Mouse (Mus musculus): ENCODE data around the gene Celf6. TPM values are rescaled to one million over a fixed set of nuclear protein-coding genes. Genes with fewer than 3 reads are reported as not detected.

The Celf6 gene
- polyA plus RNA-seq (2014; fragmentation: Illumina TruSeq; extraction: RNeasy Lipid Tissue Mini Kit (QIAGEN cat#74804); ENCODE audit: low read depth, low replicate concordance) = not detected

DNA sequence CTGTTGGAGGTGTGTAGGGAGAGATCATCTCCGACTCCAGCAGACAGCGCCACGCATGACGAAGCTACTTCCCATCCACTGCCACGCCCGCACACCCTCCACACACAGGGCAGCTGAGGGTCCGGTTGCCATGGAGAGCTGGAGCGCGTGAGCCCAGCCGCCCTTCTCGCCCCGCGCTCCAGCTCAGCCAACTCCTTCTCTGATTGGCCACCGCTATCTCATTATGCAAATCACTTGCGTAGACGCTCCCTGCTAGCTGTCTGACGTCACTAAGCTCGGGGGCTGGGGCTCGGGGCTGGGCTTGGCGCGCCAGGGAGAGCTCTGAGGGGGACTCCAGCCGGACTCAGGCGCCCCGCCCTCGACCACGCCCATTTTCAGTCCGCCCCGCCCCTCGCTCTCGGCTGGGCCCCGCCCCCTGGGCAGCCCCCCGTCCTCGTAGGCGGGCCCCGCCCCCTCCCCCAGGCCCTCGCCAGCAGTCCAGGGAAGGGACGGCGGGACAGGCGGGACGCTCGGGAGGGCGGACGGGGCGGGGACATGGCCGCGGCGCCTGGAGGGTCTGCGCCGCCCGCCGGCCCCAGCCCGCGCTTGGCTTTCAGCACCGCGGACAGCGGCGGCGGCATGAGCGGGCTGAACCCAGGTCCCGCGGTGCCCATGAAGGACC is at the start of gene Celf6:
Celf6 (plus strand) TSS at position 74 of the 661 bp plus-strand sequence.

DNA sequence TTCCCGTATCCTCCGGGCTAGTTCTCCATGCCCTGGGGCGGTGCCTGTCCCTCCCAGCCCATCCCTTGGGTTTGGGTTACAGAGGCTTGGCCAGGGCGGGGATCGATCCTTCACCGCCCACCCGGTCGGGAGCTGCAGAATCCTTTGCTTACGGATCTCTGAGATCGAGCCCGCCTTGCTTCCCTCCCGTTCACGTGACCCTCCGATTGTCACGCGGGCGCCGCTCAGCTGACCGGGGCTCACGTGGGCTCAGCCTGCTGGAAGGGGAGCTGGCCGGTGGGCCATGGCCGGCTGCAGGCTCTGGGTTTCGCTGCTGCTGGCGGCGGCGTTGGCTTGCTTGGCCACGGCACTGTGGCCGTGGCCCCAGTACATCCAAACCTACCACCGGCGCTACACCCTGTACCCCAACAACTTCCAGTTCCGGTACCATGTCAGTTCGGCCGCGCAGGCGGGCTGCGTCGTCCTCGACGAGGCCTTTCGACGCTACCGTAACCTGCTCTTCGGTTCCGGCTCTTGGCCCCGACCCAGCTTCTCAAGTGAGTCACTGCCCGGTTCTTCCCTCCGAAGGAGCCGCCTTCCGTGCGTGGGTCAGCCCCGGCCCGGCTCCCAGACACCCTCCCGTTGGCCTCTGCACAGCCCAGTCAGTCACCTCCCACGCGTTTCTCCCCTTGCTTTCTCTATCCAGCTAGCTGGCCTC is 38.1 kb upstream of the Celf6 start, which contains the start of the genes Hexa and Tmem202:
Hexa (plus strand) TSS at position 100 of the 697 bp plus-strand sequence.
Tmem202 (minus strand) TSS at position 407 of the 697 bp plus-strand sequence.

DNA sequence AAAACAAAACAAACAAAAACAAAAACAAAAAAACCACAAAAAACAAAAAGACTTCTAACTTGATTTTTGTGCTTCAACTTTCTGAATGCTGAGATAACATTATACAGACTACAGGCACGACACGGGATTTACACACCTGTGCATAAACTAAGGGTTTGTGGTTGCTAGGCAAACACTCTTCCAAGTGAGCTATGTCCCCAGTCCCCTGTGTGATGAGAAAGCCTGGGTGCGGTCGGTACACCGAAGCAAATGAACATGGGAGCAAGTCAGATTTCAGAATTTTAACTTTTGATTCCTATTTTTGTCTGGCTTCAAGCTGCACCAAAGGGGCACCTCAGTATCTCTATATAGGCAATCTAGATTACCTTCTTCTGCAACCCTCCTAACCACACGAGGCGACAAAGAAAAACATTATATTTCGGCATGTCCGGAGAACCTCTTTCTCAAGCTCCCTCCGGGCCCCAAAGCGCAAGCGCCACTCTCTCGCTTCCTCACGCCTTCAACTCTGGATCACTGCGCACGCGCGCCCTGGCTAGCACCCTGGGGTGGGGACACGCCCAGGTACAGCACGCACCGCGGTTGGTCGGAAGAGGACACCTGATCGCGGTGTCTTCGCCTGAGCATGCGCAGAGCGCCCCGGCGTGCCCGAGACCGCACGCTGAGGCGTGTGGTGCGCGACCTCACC is 39.0 kb downstream of the Celf6 start, which contains the start of gene Parp6:
Parp6 (plus strand) TSS at position 663 of the 685 bp plus-strand sequence.

DNA sequence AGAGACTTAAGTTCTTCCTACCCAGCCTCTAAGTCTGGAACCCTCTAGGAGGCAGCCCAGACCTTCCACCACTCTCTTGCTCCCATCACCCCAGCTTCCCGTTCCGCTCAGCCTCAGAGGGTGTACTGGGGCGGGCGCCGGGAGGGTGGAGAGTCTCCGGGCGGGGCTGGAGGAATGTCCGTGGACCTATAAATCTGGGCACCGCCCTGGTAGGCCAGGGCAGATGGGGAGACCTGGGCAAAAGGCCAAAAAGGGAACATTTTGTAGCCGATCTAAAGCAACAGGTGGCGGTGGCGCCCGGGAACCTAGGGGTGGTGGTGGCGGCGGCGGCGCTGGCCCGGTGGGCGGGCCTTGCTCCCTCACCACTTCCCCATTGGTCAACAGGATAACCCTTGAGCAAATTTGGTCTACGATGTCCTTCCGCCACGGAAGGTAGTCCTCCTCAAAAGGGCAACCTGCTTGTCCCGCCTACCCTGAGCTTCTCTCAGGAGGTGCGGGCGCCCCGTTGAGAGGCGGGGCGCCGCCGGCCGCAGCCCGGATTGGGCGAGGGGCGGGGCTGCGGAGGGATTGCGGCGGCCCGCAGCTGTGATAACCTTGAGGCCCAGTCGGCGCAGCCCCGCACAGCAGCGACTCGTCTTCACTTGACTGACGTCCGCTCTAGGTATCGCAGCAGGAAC is 78.4 kb downstream of the Celf6 start, which contains the start of gene Pkm:
Pkm (plus strand) TSS at position 411 of the 677 bp plus-strand sequence.

Other genes starting within 250 kb of the Celf6 start
- 3.0 TPM for gene Bbs4, start 224.4 kb upstream of the Celf6 start, polyA plus RNA-seq (2014; fragmentation: Illumina TruSeq; extraction: RNeasy Lipid Tissue Mini Kit (QIAGEN cat#74804); ENCODE audit: low read depth, low replicate concordance)
- 44.0 TPM for gene Arih1, start 91.3 kb upstream of the Celf6 start, polyA plus RNA-seq (2014; fragmentation: Illumina TruSeq; extraction: RNeasy Lipid Tissue Mini Kit (QIAGEN cat#74804); ENCODE audit: low read depth, low replicate concordance)
- 17.6 TPM for gene Hexa, start 38.4 kb upstream of the Celf6 start, polyA plus RNA-seq (2014; fragmentation: Illumina TruSeq; extraction: RNeasy Lipid Tissue Mini Kit (QIAGEN cat#74804); ENCODE audit: low read depth, low replicate concordance)
- gene Tmem202, start 38.1 kb upstream of the Celf6 start, polyA plus RNA-seq (2014; fragmentation: Illumina TruSeq; extraction: RNeasy Lipid Tissue Mini Kit (QIAGEN cat#74804); ENCODE audit: low read depth, low replicate concordance) = not detected
- 10.6 TPM for gene Parp6, start 39.4 kb downstream of the Celf6 start, polyA plus RNA-seq (2014; fragmentation: Illumina TruSeq; extraction: RNeasy Lipid Tissue Mini Kit (QIAGEN cat#74804); ENCODE audit: low read depth, low replicate concordance)
- gene Pkm, start 78.5 kb downstream of the Celf6 start, polyA plus RNA-seq (2014; fragmentation: Illumina TruSeq; extraction: RNeasy Lipid Tissue Mini Kit (QIAGEN cat#74804); ENCODE audit: low read depth, low replicate concordance) = 2.0 TPM
- gene Gramd2, start 102.2 kb downstream of the Celf6 start, polyA plus RNA-seq (2014; fragmentation: Illumina TruSeq; extraction: RNeasy Lipid Tissue Mini Kit (QIAGEN cat#74804); ENCODE audit: low read depth, low replicate concordance) = not detected
- gene Senp8, start 172.8 kb downstream of the Celf6 start, polyA plus RNA-seq (2014; fragmentation: Illumina TruSeq; extraction: RNeasy Lipid Tissue Mini Kit (QIAGEN cat#74804); ENCODE audit: low read depth, low replicate concordance) = 5.1 TPM
- 3.0 TPM for gene Myo9a, start 173.0 kb downstream of the Celf6 start, polyA plus RNA-seq (2014; fragmentation: Illumina TruSeq; extraction: RNeasy Lipid Tissue Mini Kit (QIAGEN cat#74804); ENCODE audit: low read depth, low replicate concordance)